Mouse (Mus musculus): ENCODE results near the gene Klf1.

The Klf1 gene

DNA sequence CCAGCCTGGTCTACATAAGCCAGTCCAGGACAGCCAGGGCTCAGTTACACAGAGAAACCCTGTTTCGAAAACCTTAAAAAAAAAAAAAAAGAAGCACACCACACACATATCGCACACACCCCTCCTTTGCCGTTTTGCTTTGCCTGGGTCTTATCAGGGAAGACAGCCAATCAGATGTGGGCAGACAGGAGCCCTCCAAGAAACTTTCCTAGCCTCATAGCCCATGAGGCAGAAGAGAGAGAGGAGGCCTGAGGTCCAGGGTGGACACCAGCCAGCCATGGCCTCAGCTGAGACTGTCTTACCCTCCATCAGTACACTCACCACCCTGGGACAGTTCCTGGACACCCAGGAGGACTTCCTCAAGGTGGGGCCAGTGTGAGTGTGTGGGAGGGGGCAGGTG, at the start of gene Klf1:
TSS of gene Klf1 (plus strand) at position 177 of the 400 bp plus-strand sequence.
- DNase-seq (ENCODE audit: low spot score), result no peak

- no peak for DNase-seq (ENCODE audit: low spot score)
Observed at GRCm38 (mm10) chr8:84856434-84856833, 45.3 kb upstream of the Klf1 start.

DNA sequence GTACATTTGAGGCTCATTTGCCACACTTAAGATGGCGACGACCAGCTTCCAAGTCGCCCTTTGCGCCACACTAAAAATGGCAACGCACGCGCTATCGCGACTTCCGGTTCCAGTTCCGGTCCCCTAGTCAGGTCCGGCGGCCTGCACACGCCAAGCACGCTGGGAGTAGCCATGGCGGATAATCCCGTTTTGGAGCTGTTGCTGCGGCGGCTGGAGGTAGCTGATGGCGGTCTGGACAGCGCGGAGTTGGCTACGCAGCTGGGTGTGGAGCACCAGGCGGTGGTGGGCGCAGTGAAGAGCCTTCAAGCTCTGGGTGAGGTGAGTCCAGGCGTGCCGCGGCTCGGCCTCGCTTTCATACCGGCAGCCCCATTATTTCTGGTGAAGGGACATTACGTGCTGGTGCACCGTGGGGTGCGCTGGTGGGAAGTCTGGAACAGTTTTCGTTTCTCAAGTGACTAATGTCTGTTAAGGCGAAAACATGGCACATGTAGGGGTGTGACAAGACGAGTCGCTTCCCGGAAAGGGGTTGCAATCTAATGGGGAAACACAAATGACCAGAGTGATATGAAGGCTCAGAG, 44.8 kb upstream of the Klf1 start, which contains the start of gene Farsa:
TSS of gene Farsa (plus strand) at position 126 of the 578 bp plus-strand sequence.
- DNase-seq (ENCODE audit: low spot score), result peak; percentile 97

GRCm38 (mm10) chr8:84871376-84872308, 30.1 kb upstream of the Klf1 start, which contains the start of gene Syce2:
Syce2 (plus strand) TSS chr8:84872111.
- peak; percentile 59 for DNase-seq (ENCODE audit: low spot score)

DNA sequence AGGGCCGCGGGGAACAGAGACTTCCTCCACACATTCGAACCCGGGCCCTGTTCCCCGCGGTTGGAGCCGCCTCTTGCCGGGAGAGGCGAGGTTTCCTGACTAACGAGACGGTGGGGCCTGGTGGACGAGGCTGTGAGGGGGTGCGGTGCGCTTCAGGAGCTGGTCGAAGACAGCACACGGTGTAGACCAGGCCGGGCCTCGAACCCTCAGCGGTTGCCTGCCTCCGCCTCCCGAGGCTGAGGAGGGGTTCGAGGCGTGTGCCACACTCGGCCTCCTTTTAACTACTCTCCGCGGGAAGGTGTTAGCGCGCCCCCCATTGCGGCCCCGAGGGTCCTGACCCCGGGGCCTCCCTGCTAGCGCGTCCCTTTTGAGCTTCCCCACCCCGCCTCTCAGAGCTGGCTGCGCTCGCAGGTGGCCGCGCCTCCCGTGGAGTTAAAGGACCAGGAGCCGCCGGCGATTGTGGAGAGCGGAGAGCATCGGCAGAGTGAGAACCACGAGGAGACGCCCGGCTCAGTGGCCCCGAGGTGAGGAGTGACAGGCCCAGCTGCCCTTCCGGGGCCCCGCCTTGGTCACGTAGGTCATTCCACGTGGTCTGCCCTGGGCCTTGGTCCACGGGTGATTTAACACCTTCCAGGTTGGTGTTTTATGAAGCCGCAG, 29.3 kb upstream of the Klf1 start:
- DNase-seq (ENCODE audit: low spot score), result no peak

DNA sequence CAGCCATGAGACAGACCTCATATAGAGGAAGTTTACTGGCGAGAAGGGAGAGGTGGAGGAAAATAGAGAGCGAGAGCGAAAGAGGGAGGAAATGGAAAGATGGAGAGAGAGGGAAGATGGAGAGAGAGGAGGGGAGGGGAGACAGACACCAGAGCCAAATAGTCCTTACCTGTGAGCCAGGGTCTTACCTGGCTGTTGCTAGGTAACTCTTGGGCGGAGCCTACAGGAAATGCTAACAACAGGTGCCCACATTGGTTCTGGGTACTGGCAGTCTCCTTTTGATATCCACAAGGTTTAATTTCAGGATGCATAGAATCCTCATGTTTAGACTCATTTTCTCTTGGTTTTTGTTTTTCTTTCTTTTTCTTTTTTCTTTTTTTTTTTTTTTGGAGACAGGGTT, 28.7 kb upstream of the Klf1 start:
- DNase-seq (ENCODE audit: low spot score), result no peak

GRCm38 (mm10) chr8:84874339-84874738, 27.4 kb upstream of the Klf1 start:
- DNase-seq (ENCODE audit: low spot score), result no peak

DNA sequence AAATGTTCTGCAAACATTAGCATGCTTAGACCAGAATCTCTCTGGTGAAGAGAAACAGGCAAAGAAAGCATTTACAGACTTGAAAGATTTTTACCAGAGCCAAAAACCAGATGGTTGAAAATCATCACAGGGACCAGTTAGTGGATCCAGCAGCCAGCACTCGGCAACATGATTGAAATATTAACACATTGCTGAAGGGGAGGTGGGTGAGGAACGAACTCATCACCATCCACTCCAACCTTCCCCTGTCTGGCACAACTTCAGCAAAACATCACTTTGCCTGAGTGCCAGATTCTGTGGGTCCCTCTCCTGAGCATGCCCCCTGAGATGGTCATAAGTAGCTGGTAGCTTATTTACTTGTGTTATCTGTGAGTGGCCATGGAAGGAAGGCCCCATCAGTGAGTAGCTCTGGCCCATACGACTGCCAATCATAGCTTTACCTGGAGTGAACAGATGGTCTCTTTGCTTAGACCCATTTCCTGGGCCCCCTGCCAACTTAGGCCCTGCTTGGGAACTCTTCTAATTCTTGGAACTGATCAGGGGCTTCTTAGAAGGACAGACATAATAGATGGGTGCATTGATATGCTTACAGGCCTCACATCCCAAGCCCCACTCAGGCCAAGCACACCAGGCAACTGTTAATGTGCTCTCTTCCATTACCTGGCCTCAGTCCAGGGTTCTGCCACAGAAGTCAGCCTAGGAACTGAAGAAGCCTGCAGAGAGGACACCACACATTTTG, 24.3 kb upstream of the Klf1 start:
- DNase-seq (ENCODE audit: low spot score), result peak; percentile 64

- DNase-seq (ENCODE audit: low spot score), result no peak
Observed at GRCm38 (mm10) chr8:84878915-84879314, 22.8 kb upstream of the Klf1 start.

GRCm38 (mm10) chr8:84884728-84885127, 17.0 kb upstream of the Klf1 start:
- no peak for DNase-seq (ENCODE audit: low spot score)

DNA sequence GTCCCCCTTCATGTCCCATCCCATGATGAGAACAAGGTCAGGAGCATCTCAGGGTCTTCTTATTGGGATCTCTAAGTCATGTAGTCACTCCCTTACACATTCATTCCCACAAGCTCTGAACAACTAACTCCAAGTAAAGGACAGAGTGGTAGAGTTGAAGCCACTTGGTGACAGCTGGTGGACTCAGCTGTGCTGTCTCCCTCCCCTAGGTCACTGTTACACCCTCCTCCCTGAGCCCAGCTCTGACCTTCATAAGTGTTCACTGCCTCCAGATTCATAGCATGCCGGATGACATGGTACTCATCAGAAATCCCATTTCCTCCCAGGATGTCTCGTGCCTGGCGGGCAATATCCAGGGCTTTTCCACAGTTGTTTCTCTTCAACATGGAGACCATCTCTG, 13.4 kb upstream of the Klf1 start:
- DNase-seq (ENCODE audit: low spot score), result no peak

DNA sequence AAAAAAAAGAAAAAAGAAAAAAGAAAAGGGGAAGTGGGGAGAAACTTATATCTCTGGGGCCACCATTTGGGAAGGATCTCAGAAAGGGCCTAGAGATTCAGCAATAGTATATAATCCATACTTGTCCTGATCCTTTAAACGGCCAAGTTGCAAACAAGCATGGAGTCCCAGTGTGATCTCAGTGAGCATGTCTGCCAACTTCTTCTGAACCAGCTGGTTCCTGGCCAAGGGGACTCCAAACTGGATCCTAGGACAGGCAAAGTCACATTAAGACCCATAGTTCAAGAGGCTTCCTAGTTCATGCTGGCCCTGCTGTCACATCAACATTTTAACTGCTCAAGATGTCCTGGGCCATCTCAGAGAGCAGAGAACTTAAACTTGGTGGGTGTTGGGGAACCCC, 12.6 kb upstream of the Klf1 start:
- no peak for DNase-seq (ENCODE audit: low spot score)

GRCm38 (mm10) chr8:84892993-84893708, 8.6 kb upstream of the Klf1 start:
- DNase-seq (ENCODE audit: low spot score), result no peak

- DNase-seq (ENCODE audit: low spot score), result peak; percentile 95
Observed at GRCm38 (mm10) chr8:84893709-84894134, 8.0 kb upstream of the Klf1 start, which contains the start of gene Gcdh. Gcdh (minus strand) TSS chr8:84893921.

- no peak for DNase-seq (ENCODE audit: low spot score)
Observed at GRCm38 (mm10) chr8:84895963-84896362, 5.8 kb upstream of the Klf1 start.

GRCm38 (mm10) chr8:84901071-84901470, 657 bp upstream of the Klf1 start:
- no peak for DNase-seq (ENCODE audit: low spot score)

- no peak for DNase-seq (ENCODE audit: low spot score)
Observed at GRCm38 (mm10) chr8:84902367-84902919, 715 bp downstream of the Klf1 start.

- peak; percentile 92 for DNase-seq (ENCODE audit: low spot score)
Observed at GRCm38 (mm10) chr8:84902920-84903661, 1.4 kb downstream of the Klf1 start.

DNA sequence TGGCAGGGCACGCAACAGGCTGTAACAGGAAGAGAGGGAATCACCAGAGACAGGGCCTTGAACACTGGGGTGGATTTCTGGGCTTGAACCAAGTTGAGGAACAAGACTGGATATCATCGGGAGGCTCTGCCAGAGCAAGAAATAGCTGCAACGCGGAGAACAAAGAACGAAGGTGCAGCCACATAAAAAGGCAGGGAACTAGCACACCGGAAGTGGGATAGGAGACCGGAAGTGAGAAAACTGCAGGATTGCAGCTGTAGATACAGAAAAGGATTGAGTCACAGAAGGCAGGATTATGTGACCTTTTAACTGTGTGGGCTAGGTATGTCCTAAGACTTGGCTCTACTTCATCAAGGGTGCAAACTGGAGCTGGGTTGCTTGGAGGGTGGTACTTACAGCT, 2.6 kb downstream of the Klf1 start:
- DNase-seq (ENCODE audit: low spot score), result no peak

DNA sequence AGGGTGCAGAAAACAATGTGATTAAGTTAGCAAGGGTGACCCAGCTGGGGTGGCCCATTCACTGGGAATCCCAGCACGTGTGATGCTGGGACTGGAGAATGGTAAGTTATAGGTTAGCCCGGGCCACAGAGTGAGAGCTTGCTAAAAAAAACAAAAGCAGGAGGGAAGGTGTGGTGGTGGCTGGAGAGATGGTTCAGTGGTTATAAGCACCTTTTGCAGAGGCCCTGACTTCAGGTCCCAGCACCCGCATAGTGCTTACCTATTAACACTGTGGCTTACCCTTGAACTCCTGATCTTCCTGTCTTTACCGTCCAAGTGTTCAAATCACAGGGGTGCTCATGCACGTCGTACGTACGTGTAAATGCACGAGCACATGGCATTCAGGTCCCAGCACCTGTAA, 5.3 kb downstream of the Klf1 start:
- DNase-seq (ENCODE audit: low spot score), result no peak
